Mouse (Mus musculus): ENCODE results near the gene Zfp790.

DNA sequence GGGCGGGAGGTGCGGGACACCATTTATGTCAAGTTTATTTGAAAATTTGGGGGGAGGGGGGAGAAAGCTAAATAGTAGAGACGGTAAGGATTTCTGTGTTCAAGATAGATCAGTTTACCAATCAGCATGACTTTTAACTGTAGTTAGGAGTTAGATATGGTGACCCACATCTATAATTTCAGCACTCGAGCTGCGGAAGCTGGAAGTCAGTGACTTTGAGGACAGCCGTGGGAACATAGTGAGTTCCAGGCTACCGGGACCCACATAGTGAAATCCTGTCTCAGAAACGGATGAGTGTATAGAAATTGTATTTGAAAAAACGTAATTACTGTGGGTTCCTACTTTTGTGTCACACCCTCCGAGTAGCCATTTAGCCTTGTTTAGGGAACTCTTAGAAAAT lies 46.9 kb upstream of the Zfp790 start:
- TF ChIP-seq CTCF (IDR thresholded peaks at IDR 0.05; ENCODE audit: insufficient read depth, low read depth, low read length) (no peak), POLR2A (IDR thresholded peaks at IDR 0.05; ENCODE audit: insufficient read depth, low read depth, low read length) (no peak)

Measured in olfactory bulb, adult 2 months (tissue).